Mouse (Mus musculus): ENCODE results near the gene Ddr2. TPM values are rescaled to one million over a fixed set of nuclear protein-coding genes. Genes with fewer than 3 reads are reported as not detected.

The Ddr2 gene
- total and polyA plus RNA-seq, 2 experiments from 2014 or later, result 7.2 to 11.2 TPM

- WGBS, result 59% methylated on average over 3 of the region's 3 CpGs
- Histone ChIP-seq H3K36me3 (replicated peaks; ENCODE audit: control insufficient read depth, insufficient read depth, low read length) (no peaks in the 10 kb centered on the region), H3K4me1 (ENCODE audit: control insufficient read depth, insufficient read depth) (no peaks in the 10 kb centered on the region), H3K9ac (replicated peaks; ENCODE audit: low read depth, low read length) (no peak overlapping the region), H3K4me3 (ENCODE audit: low read depth, low read length) (no peak overlapping the region), H3K9me3 (replicated peaks; ENCODE audit: control insufficient read depth, low read length) (no peaks in the 10 kb centered on the region), H3K27ac (ENCODE audit: low read depth) (no peak overlapping the region), H3K27me3 (ENCODE audit: control insufficient read depth, insufficient read depth, low read length) (no peaks in the 10 kb centered on the region), H3K4me2 (ENCODE audit: low read depth, low read length) (no peak overlapping the region)
- ATAC-seq (ENCODE audit: insufficient read depth, low read depth) (no peak), DNase-seq (ENCODE audit: low spot score) (no peak)
- TF ChIP-seq EP300 (IDR thresholded peaks at IDR 0.05; ENCODE audit: low read depth), result no peak
- TF ChIP-seq CTCF (IDR thresholded peaks at IDR 0.05; ENCODE audit: low read depth), result no peak
These were observed 75.0 kb downstream of the Ddr2 start for GRCm38 (mm10) chr1:170035575-170035974.

- TF ChIP-seq EP300 (IDR thresholded peaks at IDR 0.05; ENCODE audit: low read depth) (no peak), CTCF (IDR thresholded peaks at IDR 0.05; ENCODE audit: low read depth) (no peak)
- ATAC-seq (ENCODE audit: insufficient read depth, low read depth) (no peak), DNase-seq (ENCODE audit: low spot score) (no peak)
- H3K36me3 ChIP-seq (replicated peaks; ENCODE audit: control insufficient read depth, insufficient read depth, low read length), result no peaks in the 10 kb centered on the region
- H3K27me3 ChIP-seq (ENCODE audit: control insufficient read depth, insufficient read depth, low read length), result no peaks in the 10 kb centered on the region
- no peak overlapping the region for H3K4me2 ChIP-seq (ENCODE audit: low read depth, low read length)
- H3K9me3 ChIP-seq (replicated peaks; ENCODE audit: control insufficient read depth, low read length), result no peaks in the 10 kb centered on the region
- H3K4me3 ChIP-seq (ENCODE audit: low read depth, low read length), result no peak overlapping the region
- 82% methylated on average over 4 of the region's 4 CpGs for WGBS
- no peak overlapping the region for H3K27ac ChIP-seq (ENCODE audit: low read depth)
- no peak overlapping the region for H3K9ac ChIP-seq (replicated peaks; ENCODE audit: low read depth, low read length)
- H3K4me1 ChIP-seq (ENCODE audit: control insufficient read depth, insufficient read depth), result no peaks in the 10 kb centered on the region
These were observed 75.6 kb downstream of the Ddr2 start for GRCm38 (mm10) chr1:170034961-170035360.

- no peak for DNase-seq (ENCODE audit: low spot score)
- H3K36me3 ChIP-seq (replicated peaks; ENCODE audit: control insufficient read depth, insufficient read depth, low read length), result no peaks in the 10 kb centered on the region
- H3K4me3 ChIP-seq (ENCODE audit: low read depth, low read length), result no peak overlapping the region
- no peak overlapping the region for H3K4me2 ChIP-seq (ENCODE audit: low read depth, low read length)
- no peak for ATAC-seq (ENCODE audit: insufficient read depth, low read depth)
- WGBS, result 81% methylated on average over 3 of the region's 3 CpGs
- H3K4me1 ChIP-seq (ENCODE audit: control insufficient read depth, insufficient read depth), result no peaks in the 10 kb centered on the region
- no peak overlapping the region for H3K9ac ChIP-seq (replicated peaks; ENCODE audit: low read depth, low read length)
- H3K27me3 ChIP-seq (ENCODE audit: control insufficient read depth, insufficient read depth, low read length), result no peaks in the 10 kb centered on the region
- TF ChIP-seq EP300 (IDR thresholded peaks at IDR 0.05; ENCODE audit: low read depth), result no peak
- TF ChIP-seq CTCF (IDR thresholded peaks at IDR 0.05; ENCODE audit: low read depth), result no peak
- H3K27ac ChIP-seq (ENCODE audit: low read depth), result no peak overlapping the region
- no peaks in the 10 kb centered on the region for H3K9me3 ChIP-seq (replicated peaks; ENCODE audit: control insufficient read depth, low read length)
These were observed 78.9 kb downstream of the Ddr2 start for GRCm38 (mm10) chr1:170031656-170032055.

GRCm38 (mm10) chr1:170014784-170015183, 95.8 kb downstream of the Ddr2 start:
- Histone ChIP-seq H3K9ac (replicated peaks; ENCODE audit: low read depth, low read length) (no peak overlapping the region), H3K4me3 (ENCODE audit: low read depth, low read length) (no peak overlapping the region), H3K36me3 (replicated peaks; ENCODE audit: control insufficient read depth, insufficient read depth, low read length) (no peaks in the 10 kb centered on the region), H3K9me3 (replicated peaks; ENCODE audit: control insufficient read depth, low read length) (peaks cover 36% of the 10 kb centered on the region), H3K4me2 (ENCODE audit: low read depth, low read length) (no peak overlapping the region), H3K27me3 (ENCODE audit: control insufficient read depth, insufficient read depth, low read length) (no peaks in the 10 kb centered on the region), H3K4me1 (ENCODE audit: control insufficient read depth, insufficient read depth) (peaks cover 3% of the 10 kb centered on the region), H3K27ac (ENCODE audit: low read depth) (no peak overlapping the region)
- TF ChIP-seq CTCF (IDR thresholded peaks at IDR 0.05; ENCODE audit: low read depth) (no peak), EP300 (IDR thresholded peaks at IDR 0.05; ENCODE audit: low read depth) (no peak)
- DNase-seq (ENCODE audit: low spot score) (no peak), ATAC-seq (ENCODE audit: insufficient read depth, low read depth) (no peak)
- 82% methylated on average over 3 of the region's 3 CpGs for WGBS

DNA sequence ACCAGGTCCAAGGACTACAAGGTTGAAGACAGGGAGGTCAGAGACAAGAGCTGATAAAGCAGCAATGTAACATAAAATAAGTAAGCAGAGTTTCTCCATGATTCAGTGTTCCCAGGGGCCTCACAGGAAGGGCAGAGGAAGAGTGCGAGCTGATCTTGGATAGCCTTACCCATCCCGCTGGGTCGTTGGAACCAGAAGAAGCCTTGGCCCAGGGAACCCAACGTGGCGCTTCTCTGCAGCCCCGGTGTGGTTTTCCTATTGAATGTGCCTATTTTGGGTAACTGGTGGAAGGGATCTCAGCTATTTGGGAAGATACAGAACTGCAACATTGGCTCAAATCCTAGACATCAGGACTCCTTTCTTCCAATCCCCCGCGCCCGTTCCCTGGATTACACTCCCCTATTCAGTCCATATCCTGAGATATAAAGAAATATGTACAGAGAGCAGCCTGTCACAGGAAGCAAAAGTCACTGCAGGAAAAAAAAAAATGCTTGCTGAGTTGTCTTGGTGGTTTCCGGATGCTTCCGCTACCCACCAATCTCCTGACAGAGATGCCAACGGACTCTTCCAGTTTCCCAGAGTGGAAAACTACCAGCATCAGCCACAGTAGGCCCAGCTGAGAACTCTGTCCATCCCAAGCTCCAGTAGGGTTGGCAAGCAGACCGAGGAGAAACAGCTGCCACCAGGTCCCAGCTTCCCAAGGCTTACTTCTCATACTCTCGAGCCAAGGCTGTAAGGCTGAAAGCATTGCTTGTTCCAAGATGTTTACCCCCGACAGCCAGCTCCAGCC, 99.7 kb downstream of the Ddr2 start:
- Histone ChIP-seq H3K9me3 (replicated peaks; ENCODE audit: control insufficient read depth, low read length) (0 out of 2 replicates have a peak, but pooled peaks cover 9% of the 10 kb centered on the region), H3K4me2 (ENCODE audit: low read depth, low read length) (no peak overlapping the region), H3K27me3 (ENCODE audit: control insufficient read depth, insufficient read depth, low read length) (no peaks in the 10 kb centered on the region), H3K4me1 (ENCODE audit: control insufficient read depth, insufficient read depth) (peaks cover 11% of the 10 kb centered on the region), H3K4me3 (ENCODE audit: low read depth, low read length) (no peak overlapping the region), H3K27ac (ENCODE audit: low read depth) (peak overlapping the region; percentile 50), H3K9ac (replicated peaks; ENCODE audit: low read depth, low read length) (no peak overlapping the region), H3K36me3 (replicated peaks; ENCODE audit: control insufficient read depth, insufficient read depth, low read length) (no peaks in the 10 kb centered on the region)
- DNase-seq (ENCODE audit: low spot score) (no peak), ATAC-seq (ENCODE audit: insufficient read depth, low read depth) (0 out of 2 replicates have a peak, but pooled peaks have one; percentile 25)
- 75% methylated on average over 15 of the region's 15 CpGs for WGBS
- TF ChIP-seq CTCF (IDR thresholded peaks at IDR 0.05; ENCODE audit: low read depth) (no peak), EP300 (IDR thresholded peaks at IDR 0.05; ENCODE audit: low read depth) (no peak)

DNA sequence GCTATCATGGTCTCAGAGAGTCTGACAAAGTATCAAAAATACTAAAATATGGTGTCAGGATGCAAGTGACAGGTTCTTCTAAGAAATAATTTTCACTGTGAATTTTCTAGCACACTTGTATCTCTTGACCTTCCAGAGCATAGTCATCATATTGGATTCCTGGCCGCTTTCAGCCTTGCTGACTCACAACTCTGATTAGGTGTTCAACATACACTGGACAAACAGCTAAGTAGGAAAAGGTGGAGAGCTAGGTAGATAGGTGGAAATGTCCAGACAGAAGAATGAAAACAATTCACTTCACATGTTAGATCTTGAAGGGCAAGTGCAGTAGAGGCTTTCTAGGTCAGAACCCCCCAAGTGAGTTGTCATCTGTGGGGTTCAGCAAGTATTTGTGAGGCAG, 101.3 kb downstream of the Ddr2 start:
- WGBS, result 82% methylated on average over 1 of the region's 1 CpGs
- no peak overlapping the region for H3K27ac ChIP-seq (ENCODE audit: low read depth)
- TF ChIP-seq CTCF (IDR thresholded peaks at IDR 0.05; ENCODE audit: low read depth) (no peak), EP300 (IDR thresholded peaks at IDR 0.05; ENCODE audit: low read depth) (no peak)

More for the DNA sequence above, 101.3 kb downstream of the Ddr2 start:
- H3K27me3 ChIP-seq (ENCODE audit: control insufficient read depth, insufficient read depth, low read length), result no peaks in the 10 kb centered on the region
- no peak overlapping the region for H3K4me2 ChIP-seq (ENCODE audit: low read depth, low read length)
- DNase-seq (ENCODE audit: low spot score) (no peak), ATAC-seq (ENCODE audit: insufficient read depth, low read depth) (no peak)
- no peaks in the 10 kb centered on the region for H3K36me3 ChIP-seq (replicated peaks; ENCODE audit: control insufficient read depth, insufficient read depth, low read length)
- peaks cover 11% of the 10 kb centered on the region for H3K4me1 ChIP-seq (ENCODE audit: control insufficient read depth, insufficient read depth)
- no peak overlapping the region for H3K4me3 ChIP-seq (ENCODE audit: low read depth, low read length)
- H3K9me3 ChIP-seq (replicated peaks; ENCODE audit: control insufficient read depth, low read length), result no peaks in the 10 kb centered on the region
- H3K9ac ChIP-seq (replicated peaks; ENCODE audit: low read depth, low read length), result no peak overlapping the region

Data from heart, postnatal 0 days (tissue).